Mouse (Mus musculus): ENCODE measurements around the gene Gstm5. TPM values are rescaled to one million over a fixed set of nuclear protein-coding genes. Genes with fewer than 3 reads are reported as not detected.

The Gstm5 gene
- polyA plus RNA-seq, 1 experiment from 2014 or later: 174 TPM

DNA sequence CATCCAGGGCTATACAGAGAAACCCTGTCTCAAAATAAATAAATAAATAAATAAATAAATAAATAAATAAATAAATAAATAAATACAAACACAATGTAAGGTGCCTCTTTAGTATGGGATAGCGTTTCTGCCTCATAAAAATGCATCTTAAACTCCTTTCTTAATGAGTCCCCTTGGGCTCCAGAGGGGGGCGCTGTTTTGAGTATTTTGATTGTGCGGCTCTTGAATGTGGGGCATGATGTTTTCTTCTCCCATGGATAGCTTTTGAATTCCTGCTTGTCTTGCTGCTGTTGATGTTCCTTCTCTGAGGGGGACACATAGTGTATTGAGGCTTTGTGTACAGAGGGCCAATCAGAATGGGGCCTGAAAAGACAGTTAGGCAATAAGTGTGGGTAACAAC, 21.5 kb downstream of the Gstm5 start:
- Histone ChIP-seq H3K27ac (replicated peaks) (no peak overlapping the region), H3K9me3 (replicated peaks) (no peaks in the 10 kb centered on the region), H3K4me1 (replicated peaks) (no peaks in the 10 kb centered on the region; the same call in 1 of the 2 replicates), H3K9ac (no peak overlapping the region), H3K27me3 (no peaks in the 10 kb centered on the region), H3K4me2 (no peak overlapping the region), H3K4me3 (replicated peaks) (no peak overlapping the region), H3K36me3 (replicated peaks) (no peaks in the 10 kb centered on the region)
- WGBS (ENCODE audit: insufficient replicate concordance): 65% methylated on average over 3 of the region's 3 CpGs
- ATAC-seq (ENCODE audit: insufficient read depth): no peak

DNA sequence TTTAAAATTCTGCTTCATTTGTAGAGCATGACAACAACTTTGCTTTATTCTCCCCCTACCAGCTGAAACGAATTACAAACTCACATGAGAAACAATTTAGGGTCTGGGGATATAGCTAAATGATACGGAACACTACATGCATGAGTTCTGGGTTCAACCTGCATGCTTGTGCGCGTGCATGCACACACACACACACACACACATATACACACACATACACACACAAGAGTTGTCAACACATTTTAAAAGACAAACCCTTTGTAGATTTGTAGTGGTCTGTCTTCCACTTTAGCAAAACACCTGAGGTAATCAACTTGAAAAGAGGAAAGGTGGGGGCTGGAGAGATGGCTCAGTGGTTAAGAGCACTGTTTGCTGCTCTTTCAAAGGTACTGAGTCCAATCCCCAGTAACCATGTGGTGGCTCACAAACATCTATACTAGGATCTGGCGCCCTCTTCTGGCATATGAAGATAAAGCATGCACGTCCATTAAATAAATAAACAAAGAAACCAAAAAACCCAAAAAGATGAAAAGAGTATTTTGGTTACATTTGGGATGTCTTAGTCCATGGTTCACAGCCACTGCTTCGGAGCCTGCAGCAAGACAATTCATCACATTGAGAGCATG, 22.3 kb downstream of the Gstm5 start:
- Histone ChIP-seq H3K9ac (no peak overlapping the region), H3K9me3 (replicated peaks) (no peaks in the 10 kb centered on the region), H3K27ac (replicated peaks) (no peak overlapping the region), H3K4me2 (no peak overlapping the region), H3K36me3 (replicated peaks) (no peaks in the 10 kb centered on the region), H3K4me3 (replicated peaks) (no peak overlapping the region), H3K4me1 (replicated peaks) (no peaks in the 10 kb centered on the region; the same call in 1 of the 2 replicates), H3K27me3 (no peaks in the 10 kb centered on the region)
- 43% methylated on average over 7 of the region's 7 CpGs for WGBS (ENCODE audit: insufficient replicate concordance)
- no peak for ATAC-seq (ENCODE audit: insufficient read depth)

DNA sequence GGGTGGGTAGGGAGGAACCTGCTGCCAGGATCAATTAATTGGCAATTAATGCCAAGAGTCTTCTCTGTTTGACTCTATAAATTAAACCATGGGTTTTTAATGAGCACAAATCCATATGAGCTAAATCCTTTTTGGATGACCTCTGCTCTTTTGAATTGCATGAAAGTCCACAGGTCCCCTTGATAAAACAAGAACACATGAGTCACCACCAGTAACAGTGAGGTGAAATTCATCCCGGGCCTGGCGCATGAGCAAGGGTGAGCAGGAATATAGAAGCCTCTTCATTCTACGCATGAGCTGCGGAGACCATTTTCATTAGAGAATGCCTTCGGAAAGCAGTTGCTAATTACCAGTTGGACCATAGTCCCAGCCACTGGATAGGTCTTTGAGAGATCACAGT, 24.7 kb downstream of the Gstm5 start:
- H3K4me1 ChIP-seq (replicated peaks): no peaks in the 10 kb centered on the region; the same call in 1 of the 2 replicates
- WGBS (ENCODE audit: insufficient replicate concordance): 76% methylated on average over 5 of the region's 5 CpGs
- ATAC-seq (ENCODE audit: insufficient read depth): no peak
- no peak overlapping the region for H3K9ac ChIP-seq
- no peak overlapping the region for H3K4me3 ChIP-seq (replicated peaks)
- H3K27me3 ChIP-seq: no peaks in the 10 kb centered on the region
- no peaks in the 10 kb centered on the region for H3K9me3 ChIP-seq (replicated peaks)
- H3K4me2 ChIP-seq: no peak overlapping the region
- H3K27ac ChIP-seq (replicated peaks): no peak overlapping the region
- no peaks in the 10 kb centered on the region for H3K36me3 ChIP-seq (replicated peaks)

DNA sequence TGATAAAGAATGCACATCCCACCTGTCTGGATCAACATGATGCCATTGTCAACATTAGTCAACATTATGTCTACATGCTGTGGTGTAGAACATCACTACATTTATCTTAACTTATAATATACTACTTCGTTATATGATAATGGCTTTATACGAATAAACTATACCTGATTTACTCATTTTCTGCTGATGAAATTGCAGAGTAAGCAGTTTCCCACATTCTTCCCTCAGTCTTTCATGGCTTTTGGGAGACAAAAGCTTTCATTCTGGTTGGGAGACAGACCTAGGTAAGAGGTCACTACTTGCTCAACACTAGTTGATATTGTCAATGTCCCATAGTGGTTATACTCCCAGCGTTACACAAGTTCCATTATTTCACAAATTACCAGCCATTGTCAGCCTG, 29.7 kb downstream of the Gstm5 start:
- ATAC-seq (ENCODE audit: insufficient read depth): no peak
- H3K36me3 ChIP-seq (replicated peaks): no peaks in the 10 kb centered on the region
- H3K9ac ChIP-seq: no peak overlapping the region
- H3K4me3 ChIP-seq (replicated peaks): no peak overlapping the region
- H3K27ac ChIP-seq (replicated peaks): no peak overlapping the region
- H3K4me1 ChIP-seq (replicated peaks): no peaks in the 10 kb centered on the region
- H3K27me3 ChIP-seq: no peaks in the 10 kb centered on the region
- no peaks in the 10 kb centered on the region for H3K9me3 ChIP-seq (replicated peaks)
- H3K4me2 ChIP-seq: no peak overlapping the region
- 72% methylated on average over 3 of the region's 3 CpGs for WGBS (ENCODE audit: insufficient replicate concordance)

DNA sequence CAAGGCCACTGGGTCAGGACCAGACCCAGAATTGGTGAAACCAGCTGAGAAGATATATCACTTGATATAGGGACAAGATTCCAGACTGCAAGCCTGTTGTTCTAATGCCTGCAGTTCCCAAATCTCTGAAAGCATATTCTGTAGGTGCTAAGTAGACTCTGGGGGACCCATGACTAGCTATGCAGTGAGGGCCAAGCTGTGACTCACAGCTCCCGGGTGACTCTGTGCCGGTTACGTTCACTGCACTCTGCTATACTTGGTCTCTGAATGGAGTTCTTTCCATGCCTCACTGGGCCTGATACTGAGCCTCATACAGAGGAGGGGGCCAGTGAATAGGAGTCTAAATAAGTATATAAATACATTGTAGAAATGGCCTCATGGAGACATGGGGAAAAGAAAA, 32.2 kb downstream of the Gstm5 start:
- H3K4me2 ChIP-seq: no peak overlapping the region
- H3K27ac ChIP-seq (replicated peaks): no peak overlapping the region
- no peak overlapping the region for H3K4me3 ChIP-seq (replicated peaks)
- 70% methylated on average over 3 of the region's 3 CpGs for WGBS (ENCODE audit: insufficient replicate concordance)
- no peak overlapping the region for H3K9ac ChIP-seq
- peaks cover 9% of the 10 kb centered on the region; the same call in 1 of the 2 replicates for H3K4me1 ChIP-seq (replicated peaks)
- H3K36me3 ChIP-seq (replicated peaks): no peaks in the 10 kb centered on the region
- ATAC-seq (ENCODE audit: insufficient read depth): no peak
- H3K9me3 ChIP-seq (replicated peaks): no peaks in the 10 kb centered on the region
- no peaks in the 10 kb centered on the region for H3K27me3 ChIP-seq

DNA sequence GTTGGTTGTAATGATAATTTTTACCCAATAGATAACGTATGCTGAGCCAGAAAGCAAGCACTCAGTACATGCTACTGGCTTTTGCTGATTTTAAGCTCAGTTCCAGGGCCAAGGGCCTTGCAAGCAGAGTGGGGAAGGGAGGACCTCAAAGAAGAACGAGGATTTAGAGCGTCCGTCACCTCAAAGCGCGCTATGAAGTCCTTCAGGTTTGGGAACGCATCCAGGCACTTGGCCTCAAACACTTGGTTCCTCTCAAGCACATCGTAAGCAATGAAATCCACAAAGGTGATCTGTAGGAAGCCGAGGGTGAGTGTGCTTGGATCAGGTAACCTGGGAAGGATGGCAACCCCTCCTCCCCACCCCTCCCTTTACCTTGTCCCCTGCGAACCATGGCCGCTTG, 33.1 kb downstream of the Gstm5 start:
- ATAC-seq (ENCODE audit: insufficient read depth): no peak
- H3K27ac ChIP-seq (replicated peaks): no peak overlapping the region
- WGBS (ENCODE audit: insufficient replicate concordance): 76% methylated on average over 11 of the region's 11 CpGs
- H3K4me1 ChIP-seq (replicated peaks): peaks cover 9% of the 10 kb centered on the region; the same call in 1 of the 2 replicates
- H3K9me3 ChIP-seq (replicated peaks): no peaks in the 10 kb centered on the region
- no peak overlapping the region for H3K4me3 ChIP-seq (replicated peaks)
- H3K4me2 ChIP-seq: no peak overlapping the region
- H3K9ac ChIP-seq: no peak overlapping the region
- no peaks in the 10 kb centered on the region for H3K27me3 ChIP-seq
- no peaks in the 10 kb centered on the region for H3K36me3 ChIP-seq (replicated peaks)

DNA sequence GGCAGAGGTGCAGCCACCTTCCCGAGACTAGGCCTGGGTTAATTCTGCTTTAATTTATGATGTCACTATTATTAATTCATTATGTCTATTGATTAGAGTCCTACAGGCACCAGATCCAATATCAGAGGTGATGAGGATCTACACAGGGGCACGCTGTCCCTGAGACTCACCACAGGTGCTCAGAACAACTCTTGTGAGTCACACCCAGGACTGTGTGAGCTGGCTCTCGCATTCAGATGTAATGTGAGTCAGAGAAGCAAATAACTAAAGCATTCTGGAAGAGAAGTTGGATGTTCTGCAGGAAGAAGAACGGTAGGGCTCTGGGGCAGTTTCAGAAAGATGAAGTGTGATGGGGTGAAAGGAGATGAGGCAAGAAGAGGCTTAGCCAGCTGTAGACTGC, 33.6 kb downstream of the Gstm5 start:
- Histone ChIP-seq H3K4me2 (no peak overlapping the region), H3K9ac (no peak overlapping the region), H3K36me3 (replicated peaks) (no peaks in the 10 kb centered on the region), H3K4me1 (replicated peaks) (peaks cover 9% of the 10 kb centered on the region; the same call in 1 of the 2 replicates), H3K27ac (replicated peaks) (no peak overlapping the region), H3K27me3 (no peaks in the 10 kb centered on the region), H3K9me3 (replicated peaks) (no peaks in the 10 kb centered on the region), H3K4me3 (replicated peaks) (no peak overlapping the region)
- 60% methylated on average over 4 of the region's 4 CpGs for WGBS (ENCODE audit: insufficient replicate concordance)
- ATAC-seq (ENCODE audit: insufficient read depth): no peak

DNA sequence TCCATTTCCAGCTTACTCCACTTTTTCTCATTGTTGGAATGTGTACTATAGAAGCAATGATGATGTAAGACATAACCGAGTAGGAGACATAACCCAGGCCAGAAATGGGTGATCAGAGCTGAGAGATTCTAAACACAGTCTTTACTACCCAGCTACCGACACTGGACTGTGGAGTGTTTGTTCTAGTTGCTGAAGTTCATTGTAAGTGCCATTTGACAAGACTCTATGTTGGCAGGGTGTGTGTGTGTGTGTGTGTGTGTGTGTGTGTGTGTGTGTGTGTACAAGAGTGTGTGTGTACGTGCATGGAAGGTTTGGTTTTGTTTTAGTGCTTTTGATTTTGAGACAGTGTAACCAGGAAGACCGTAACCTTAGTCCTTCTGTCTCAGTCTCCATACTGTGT, 34.1 kb downstream of the Gstm5 start:
- no peak for ATAC-seq (ENCODE audit: insufficient read depth)
- Histone ChIP-seq H3K27ac (replicated peaks) (no peak overlapping the region), H3K4me1 (replicated peaks) (peaks cover 9% of the 10 kb centered on the region; the same call in 1 of the 2 replicates), H3K4me2 (no peak overlapping the region), H3K4me3 (replicated peaks) (no peak overlapping the region), H3K36me3 (replicated peaks) (no peaks in the 10 kb centered on the region), H3K9ac (no peak overlapping the region), H3K9me3 (replicated peaks) (no peaks in the 10 kb centered on the region), H3K27me3 (no peaks in the 10 kb centered on the region)
- 59% methylated on average over 4 of the region's 4 CpGs for WGBS (ENCODE audit: insufficient replicate concordance)

DNA sequence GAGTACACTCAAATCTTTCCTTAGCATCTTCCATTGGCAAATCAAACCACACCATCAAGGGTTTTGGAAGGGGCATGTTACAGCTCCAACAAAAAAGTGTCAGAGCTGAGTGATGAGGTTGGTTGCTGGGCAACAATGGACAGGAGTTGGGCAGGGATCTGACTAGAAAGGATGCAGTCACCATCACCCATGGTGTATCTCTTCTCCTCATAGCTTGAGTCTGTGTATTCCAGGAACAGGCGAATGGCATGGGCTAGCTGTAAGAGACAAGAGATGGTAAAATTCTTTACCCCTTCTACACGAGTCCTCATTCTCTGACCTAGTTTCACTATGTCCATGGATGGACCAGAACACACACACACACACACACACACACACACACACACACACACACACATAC, 35.5 kb downstream of the Gstm5 start:
- ATAC-seq (ENCODE audit: insufficient read depth): no peak; the same call in 1 of the 2 replicates
- H3K4me1 ChIP-seq (replicated peaks): peaks cover 9% of the 10 kb centered on the region; the same call in 1 of the 2 replicates
- peak overlapping the region; percentile 35 for H3K4me3 ChIP-seq (replicated peaks)
- H3K27ac ChIP-seq (replicated peaks): peak overlapping the region; percentile 55
- no peaks in the 10 kb centered on the region for H3K9me3 ChIP-seq (replicated peaks)
- no peaks in the 10 kb centered on the region for H3K36me3 ChIP-seq (replicated peaks)
- peak overlapping the region; percentile 53 for H3K4me2 ChIP-seq
- no peaks in the 10 kb centered on the region for H3K27me3 ChIP-seq
- H3K9ac ChIP-seq: no peak overlapping the region
- 43% methylated on average over 2 of the region's 2 CpGs for WGBS (ENCODE audit: insufficient replicate concordance)

DNA sequence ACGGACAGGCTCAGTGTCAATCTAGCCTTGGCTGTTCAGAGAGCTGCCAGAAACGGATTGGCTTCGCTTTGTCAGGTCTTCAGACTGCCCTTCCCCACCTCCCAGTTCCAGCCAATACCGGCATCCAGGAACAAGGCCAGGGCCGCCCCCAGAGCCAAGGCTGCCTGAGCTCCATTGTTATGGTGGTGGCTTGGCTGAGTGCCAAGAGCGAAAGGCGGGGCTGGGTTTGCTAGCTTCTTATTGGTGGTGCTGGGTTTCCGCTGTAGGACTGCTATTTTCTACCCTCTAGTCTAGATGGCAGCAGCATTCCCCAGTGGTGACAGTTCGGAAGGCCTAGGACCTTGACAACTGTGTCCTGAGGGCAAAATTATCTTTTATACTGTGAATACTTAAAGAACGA, 36.0 kb downstream of the Gstm5 start, which contains the start of gene Gstm7:
Gstm7 (minus strand) TSS at position 148 of the 400 bp plus-strand sequence.
- H3K27me3 ChIP-seq: no peaks in the 10 kb centered on the region
- ATAC-seq (ENCODE audit: insufficient read depth): peak; percentile 89
- peak within 1 kb of the TSS; percentile 35 for H3K4me3 ChIP-seq (replicated peaks)
- peaks cover 9% of the 10 kb centered on the region; the same call in 1 of the 2 replicates for H3K4me1 ChIP-seq (replicated peaks)
- no peak within 1 kb of the TSS for H3K9ac ChIP-seq
- peak within 1 kb of the TSS; percentile 53 for H3K4me2 ChIP-seq
- peak within 1 kb of the TSS; percentile 55 for H3K27ac ChIP-seq (replicated peaks)
- no peaks in the 10 kb centered on the region for H3K9me3 ChIP-seq (replicated peaks)
- H3K36me3 ChIP-seq (replicated peaks): no peaks in the 10 kb centered on the region
- 8% methylated on average over 10 of the region's 10 CpGs for WGBS (ENCODE audit: insufficient replicate concordance)

DNA sequence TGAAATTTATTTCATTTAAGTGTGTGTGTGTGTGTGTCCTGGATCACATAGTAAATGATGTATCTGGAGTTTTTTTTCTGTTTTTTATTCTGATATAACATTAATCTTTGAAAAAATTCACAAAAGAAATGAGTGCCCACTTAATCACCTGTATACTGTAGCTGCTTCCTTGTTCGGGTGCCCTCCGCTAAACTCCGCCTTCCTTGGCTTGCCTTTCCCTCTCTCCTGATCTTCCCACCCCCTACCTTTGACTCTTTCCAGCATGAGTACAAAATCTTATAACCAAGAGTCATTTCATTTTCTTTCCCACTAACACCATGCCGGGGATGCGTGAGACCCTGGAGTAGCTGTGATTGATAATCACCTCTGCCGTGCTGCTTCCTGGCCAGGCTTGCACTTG, 36.5 kb downstream of the Gstm5 start:
- Histone ChIP-seq H3K4me2 (no peak overlapping the region), H3K4me3 (replicated peaks) (no peak overlapping the region), H3K4me1 (replicated peaks) (peaks cover 9% of the 10 kb centered on the region; the same call in 1 of the 2 replicates), H3K27ac (replicated peaks) (no peak overlapping the region), H3K27me3 (no peaks in the 10 kb centered on the region), H3K9ac (no peak overlapping the region), H3K36me3 (replicated peaks) (no peaks in the 10 kb centered on the region), H3K9me3 (replicated peaks) (no peaks in the 10 kb centered on the region)
- no peak for ATAC-seq (ENCODE audit: insufficient read depth)
- WGBS (ENCODE audit: insufficient replicate concordance): 70% methylated on average over 6 of the region's 6 CpGs

DNA sequence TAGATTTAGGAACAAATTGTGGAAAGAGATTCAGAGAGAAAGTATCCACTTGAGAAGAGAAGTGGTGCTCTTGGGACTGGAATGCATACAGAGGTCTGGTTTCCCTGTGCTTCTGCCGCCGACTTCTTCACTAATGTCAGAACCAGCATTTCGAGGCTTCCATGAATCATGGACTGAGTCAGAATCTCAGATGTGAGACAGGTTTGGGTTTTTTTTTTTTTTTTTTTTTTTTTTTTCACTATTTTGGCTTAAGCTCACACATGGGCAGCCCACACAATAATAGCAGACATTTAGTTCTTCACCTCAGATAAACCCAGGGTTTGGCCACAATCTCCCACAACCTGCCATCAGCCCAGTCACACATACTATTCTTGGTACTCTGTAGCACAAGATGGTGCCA, 39.6 kb downstream of the Gstm5 start:
- Histone ChIP-seq H3K9ac (no peak overlapping the region), H3K4me1 (replicated peaks) (peaks cover 14% of the 10 kb centered on the region), H3K4me2 (no peak overlapping the region), H3K4me3 (replicated peaks) (no peak overlapping the region), H3K27me3 (no peaks in the 10 kb centered on the region), H3K36me3 (replicated peaks) (no peaks in the 10 kb centered on the region), H3K27ac (replicated peaks) (no peak overlapping the region), H3K9me3 (replicated peaks) (no peaks in the 10 kb centered on the region)
- WGBS (ENCODE audit: insufficient replicate concordance): 59% methylated on average over 3 of the region's 3 CpGs
- ATAC-seq (ENCODE audit: insufficient read depth): no peak

Measured in liver, embryonic 15.5 days (tissue).